Mouse (Mus musculus) midbrain, embryonic 16.5 days (tissue): ENCODE data around the gene Git1. TPM values are rescaled to one million over a fixed set of nuclear protein-coding genes. Genes with fewer than 3 reads are reported as not detected.

Source experiments
- ATAC-seq: fragments of 200-750 bp; cut with Nextera tagmentation; 2 replicates; pipeline ENCODE4 v1.8.0; 2017; ENCODE audit warnings: moderate TSS enrichment
- H3K27ac ChIP-seq: fragments of 300-500 bp; sonication (generic); 2 replicates; pipeline ENCODE4 v1.5.1; 2014; ENCODE audit warnings: mild to moderate bottlenecking, low read length, mixed read lengths
- H3K27me3 ChIP-seq: fragments of 300-500 bp; sonication (generic); 2 replicates; pipeline ENCODE4 v1.6.1; 2014; ENCODE audit warnings: low read depth, low read length, mixed read lengths; ENCODE audit not compliant: control insufficient read depth, insufficient read depth
- H3K36me3 ChIP-seq: fragments of 300-500 bp; sonication (generic); 2 replicates; pipeline ENCODE4 v1.6.1; 2014; ENCODE audit warnings: mild to moderate bottlenecking, low read length, moderate library complexity, mixed read lengths; ENCODE audit not compliant: control insufficient read depth, insufficient read depth
- H3K4me1 ChIP-seq: fragments of 300-500 bp; sonication (generic); 2 replicates; pipeline ENCODE4 v1.6.1; 2014; ENCODE audit warnings: mild to moderate bottlenecking, low read length, mixed read lengths; ENCODE audit not compliant: control insufficient read depth, insufficient read depth
- H3K4me2 ChIP-seq: fragments of 300-500 bp; sonication (generic); 2 replicates; pipeline ENCODE4 v1.6.1; 2014; ENCODE audit warnings: mild to moderate bottlenecking, low read length, mixed read lengths
- H3K4me3 ChIP-seq: fragments of 300-500 bp; sonication (generic); 2 replicates; pipeline ENCODE4 v1.5.1; 2014; ENCODE audit warnings: low read depth, mild to moderate bottlenecking, low read length, moderate library complexity, mixed read lengths
- H3K9ac ChIP-seq: fragments of 300-500 bp; sonication (generic); 2 replicates; pipeline ENCODE4 v1.6.1; 2014; ENCODE audit warnings: low read depth, low read length, mixed read lengths
- H3K9me3 ChIP-seq: fragments of 300-500 bp; sonication (generic); replicated peaks from 2 replicates; pipeline ENCODE4 v1.6.1; 2014; ENCODE audit warnings: mild to moderate bottlenecking, low read length, mixed read lengths; ENCODE audit not compliant: control insufficient read depth, poor library complexity, severe bottlenecking
- WGBS: fragments of 180-500 bp; shearing (Covaris S2); extraction: QIAGEN DNeasy Blood & Tissue Kit; methylation state at CpG from one replicate; pipeline ENCODE4 v1.1.7; 2014; 5-methylcytosine and 5-hydroxymethylcytosine counted together
- polyA plus RNA-seq: library from polyadenylated mRNA; unstranded; fragments of >200 nt; fragmentation: Nextera tagmentation; extraction: Ambion mirVana; gene quantifications from 2 replicates; pipeline ENCODE4 v1.2.1, GENCODE M21; 2015

The Git1 gene
- polyA plus RNA-seq, 1 experiment from 2014 or later = 15.9 TPM

- no peak for ATAC-seq
- WGBS = 74% methylated on average over 3 of the region's 3 CpGs
- peaks cover 48% of the 10 kb centered on the region for H3K36me3 ChIP-seq
Observed at GRCm38 (mm10) chr11:77503511-77503910, 10.1 kb downstream of the Git1 start.

DNA sequence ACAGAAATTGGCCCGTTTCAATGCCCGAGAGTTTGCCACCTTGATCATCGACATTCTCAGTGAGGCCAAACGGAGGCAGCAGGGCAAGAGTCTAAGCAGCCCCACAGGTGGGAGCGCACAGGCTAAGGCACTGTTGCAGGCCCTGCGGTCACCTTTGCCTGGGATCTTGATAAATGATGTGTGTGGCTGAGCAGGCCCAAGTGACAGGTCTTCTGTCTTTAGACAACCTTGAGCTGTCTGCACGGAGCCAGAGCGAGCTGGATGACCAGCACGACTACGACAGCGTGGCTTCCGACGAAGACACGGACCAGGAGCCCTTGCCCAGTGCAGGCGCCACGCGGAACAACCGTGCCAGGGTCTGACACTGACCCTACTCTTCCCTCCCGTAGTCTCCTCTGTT lies 11.0 kb downstream of the Git1 start:
- peaks cover 11% of the 10 kb centered on the region for H3K4me1 ChIP-seq
- H3K36me3 ChIP-seq = peaks cover 48% of the 10 kb centered on the region
- 95% methylated on average over 19 of the region's 19 CpGs for WGBS
- no peaks in the 10 kb centered on the region for H3K9me3 ChIP-seq
- H3K9ac ChIP-seq = no peak overlapping the region
- ATAC-seq = no peak
- H3K4me2 ChIP-seq = no peak overlapping the region
- H3K27me3 ChIP-seq = no peaks in the 10 kb centered on the region
- H3K27ac ChIP-seq = no peak overlapping the region
- no peak overlapping the region for H3K4me3 ChIP-seq

More at GRCm38 (mm10) chr11:77503511-77503910, 10.1 kb downstream of the Git1 start:
- Histone ChIP-seq H3K27ac (no peak overlapping the region), H3K9me3 (no peaks in the 10 kb centered on the region), H3K4me1 (peaks cover 9% of the 10 kb centered on the region), H3K9ac (no peak overlapping the region), H3K4me2 (no peak overlapping the region), H3K4me3 (no peak overlapping the region), H3K27me3 (no peaks in the 10 kb centered on the region)

DNA sequence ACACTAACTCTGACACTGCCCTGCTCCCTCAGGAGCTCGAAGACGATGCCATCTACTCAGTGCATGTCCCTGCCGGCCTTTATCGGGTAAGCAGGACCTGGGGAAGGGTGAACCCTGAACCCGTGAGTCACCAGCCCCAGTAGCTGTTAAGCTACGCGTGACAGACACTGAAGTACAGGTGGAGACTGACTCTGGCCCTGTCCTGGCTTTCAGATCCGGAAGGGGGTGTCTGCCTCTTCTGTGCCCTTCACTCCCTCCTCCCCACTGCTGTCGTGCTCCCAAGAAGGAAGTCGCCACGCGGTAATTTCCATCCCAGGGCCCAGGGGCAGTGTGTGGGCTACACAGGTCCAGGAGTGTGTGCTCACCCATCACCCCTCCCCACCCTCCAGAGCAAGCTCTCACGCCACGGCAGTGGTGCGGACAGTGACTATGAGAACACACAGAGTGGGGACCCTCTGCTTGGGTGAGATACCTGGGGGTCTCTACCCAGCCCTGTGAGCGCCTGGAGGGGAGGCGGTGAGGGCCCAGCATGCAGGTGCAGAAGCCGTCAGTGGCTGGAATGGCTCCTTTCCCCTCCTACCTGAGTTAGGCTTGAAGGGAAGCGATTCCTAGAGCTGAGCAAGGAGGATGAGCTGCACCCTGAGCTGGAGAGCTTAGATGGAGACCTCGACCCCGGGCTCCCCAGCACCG lies 12.1 kb downstream of the Git1 start:
- ATAC-seq = no peak
- H3K4me2 ChIP-seq = no peak overlapping the region
- H3K9me3 ChIP-seq = no peaks in the 10 kb centered on the region
- H3K4me3 ChIP-seq = no peak overlapping the region
- 92% methylated on average over 22 of the region's 22 CpGs for WGBS
- no peak overlapping the region for H3K9ac ChIP-seq
- peaks cover 45% of the 10 kb centered on the region for H3K36me3 ChIP-seq
- H3K27ac ChIP-seq = no peak overlapping the region
- H3K27me3 ChIP-seq = no peaks in the 10 kb centered on the region
- H3K4me1 ChIP-seq = peaks cover 10% of the 10 kb centered on the region

DNA sequence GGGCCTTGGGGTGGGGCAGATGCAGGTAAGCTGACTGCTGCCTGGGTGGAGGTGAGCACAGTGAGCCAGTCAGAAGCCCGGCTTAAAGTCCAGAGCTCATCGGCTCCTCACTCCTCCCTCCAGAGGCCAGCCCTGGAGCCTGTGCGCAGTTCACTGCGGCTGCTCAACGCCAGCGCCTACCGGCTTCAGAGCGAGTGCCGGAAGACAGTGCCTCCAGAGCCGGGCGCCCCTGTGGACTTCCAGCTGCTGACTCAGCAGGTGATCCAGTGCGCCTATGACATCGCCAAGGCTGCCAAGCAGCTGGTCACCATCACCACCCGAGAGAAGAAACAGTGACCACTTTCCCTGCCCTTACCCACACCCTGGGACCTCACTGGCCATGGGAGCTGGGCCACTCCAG lies 12.9 kb downstream of the Git1 start:
- ATAC-seq = no peak
- peaks cover 43% of the 10 kb centered on the region for H3K36me3 ChIP-seq
- H3K27me3 ChIP-seq = no peaks in the 10 kb centered on the region

DNA sequence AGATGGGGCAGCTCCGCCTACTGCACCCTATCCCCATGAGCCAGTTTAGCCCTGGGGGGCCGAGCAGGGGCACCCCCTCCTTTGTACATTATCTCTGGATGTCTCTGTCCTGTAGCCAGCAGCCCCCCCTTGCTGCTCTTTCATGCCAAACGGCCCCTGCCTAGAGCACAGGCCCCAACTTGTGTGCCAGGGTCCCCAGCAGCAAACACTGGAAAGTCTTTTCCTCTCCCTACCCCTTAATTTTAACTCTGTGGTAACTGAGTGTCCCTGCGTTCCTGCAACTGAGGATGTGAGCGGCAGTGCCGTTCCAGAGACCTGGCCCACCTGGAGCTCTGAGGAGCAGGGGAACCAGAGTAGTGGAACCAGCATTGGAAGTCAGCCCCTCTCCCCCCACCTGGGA lies 13.6 kb downstream of the Git1 start:
- no peaks in the 10 kb centered on the region for H3K27me3 ChIP-seq
- no peak overlapping the region for H3K4me3 ChIP-seq
- peaks cover 6% of the 10 kb centered on the region; the same call in 1 of the 2 replicates for H3K4me1 ChIP-seq
- no peak for ATAC-seq
- H3K9me3 ChIP-seq = no peaks in the 10 kb centered on the region
- peaks cover 43% of the 10 kb centered on the region for H3K36me3 ChIP-seq
- no peak overlapping the region for H3K27ac ChIP-seq
- H3K9ac ChIP-seq = no peak overlapping the region
- 80% methylated on average over 6 of the region's 6 CpGs for WGBS
- H3K4me2 ChIP-seq = no peak overlapping the region

More for the DNA sequence above, 12.9 kb downstream of the Git1 start:
- Histone ChIP-seq H3K4me1 (peaks cover 6% of the 10 kb centered on the region; the same call in 1 of the 2 replicates), H3K9me3 (no peaks in the 10 kb centered on the region), H3K4me2 (no peak overlapping the region), H3K9ac (no peak overlapping the region), H3K27ac (no peak overlapping the region), H3K4me3 (no peak overlapping the region)
- WGBS = 81% methylated on average over 14 of the region's 14 CpGs

DNA sequence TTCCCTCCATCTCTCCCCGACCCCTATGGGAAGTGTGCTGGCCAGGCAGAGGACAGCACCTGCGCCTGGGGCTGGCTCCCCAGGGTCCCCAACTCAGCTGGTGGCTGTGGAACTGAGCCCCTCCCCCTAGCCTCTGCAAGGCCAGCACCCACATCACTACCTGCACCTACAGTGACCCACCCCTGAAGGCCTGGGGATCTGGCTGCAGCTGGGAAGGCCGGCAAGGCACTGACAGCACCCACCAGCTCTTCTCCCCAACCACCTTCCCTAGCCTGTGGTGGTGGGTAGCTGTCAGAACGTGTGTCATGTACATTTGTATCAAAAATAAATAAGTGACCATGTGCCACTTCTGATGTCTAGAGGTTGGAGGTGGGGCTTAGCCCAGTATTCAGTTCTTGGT lies 14.1 kb downstream of the Git1 start:
- WGBS = 70% methylated on average over 4 of the region's 4 CpGs
- Histone ChIP-seq H3K4me1 (peaks cover 9% of the 10 kb centered on the region), H3K9me3 (no peaks in the 10 kb centered on the region), H3K4me3 (no peak overlapping the region), H3K27me3 (no peaks in the 10 kb centered on the region), H3K9ac (no peak overlapping the region), H3K27ac (no peak overlapping the region), H3K36me3 (peaks cover 41% of the 10 kb centered on the region), H3K4me2 (no peak overlapping the region)
- ATAC-seq = peak; percentile 6; the same call in 1 of the 2 replicates

GRCm38 (mm10) chr11:77508068-77509021 lies 15.0 kb downstream of the Git1 start:
- Histone ChIP-seq H3K27ac (no peak overlapping the region), H3K4me2 (peak overlapping the region; percentile 67), H3K36me3 (peaks cover 37% of the 10 kb centered on the region), H3K9me3 (no peaks in the 10 kb centered on the region), H3K27me3 (no peaks in the 10 kb centered on the region), H3K4me3 (peak overlapping the region; percentile 35), H3K4me1 (peaks cover 12% of the 10 kb centered on the region), H3K9ac (peak overlapping the region; percentile 56)
- peak; percentile 75 for ATAC-seq
- 22% methylated on average over 48 of the region's 49 CpGs for WGBS

DNA sequence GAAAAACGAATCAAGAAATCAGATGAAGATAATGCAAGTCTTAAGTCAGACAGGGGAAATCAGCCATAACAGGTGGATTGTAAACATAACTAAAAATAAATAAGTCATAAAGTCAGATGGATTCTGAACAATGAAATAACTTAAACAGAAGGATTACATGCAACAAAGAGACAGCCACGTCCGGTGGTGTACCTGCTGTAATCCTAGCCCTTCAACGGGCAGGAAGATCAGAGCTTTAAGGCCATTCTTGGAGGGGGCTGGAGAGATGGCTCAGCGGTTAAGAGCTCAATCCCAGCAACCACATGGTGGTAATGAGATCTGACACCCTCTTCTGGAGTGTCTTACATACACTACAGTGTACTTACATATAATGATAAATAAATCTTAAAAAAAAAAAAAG lies 18.0 kb downstream of the Git1 start:
- Histone ChIP-seq H3K4me1 (peaks cover 31% of the 10 kb centered on the region), H3K4me2 (no peak overlapping the region), H3K36me3 (peaks cover 9% of the 10 kb centered on the region), H3K9ac (no peak overlapping the region), H3K27me3 (peaks cover 13% of the 10 kb centered on the region), H3K27ac (no peak overlapping the region), H3K4me3 (no peak overlapping the region), H3K9me3 (no peaks in the 10 kb centered on the region)
- no peak for ATAC-seq
- 80% methylated on average over 5 of the region's 5 CpGs for WGBS
